Mouse (Mus musculus) C2C12 (cell line): Measurements from ENCODE around the gene Gpatch3. TPM values are rescaled to one million over a fixed set of nuclear protein-coding genes. Genes with fewer than 3 reads are reported as not detected.
A peak's percentile ranks its signal among the peaks of the same experiment; 100 is the strongest.

Source experiments
- H3K27me3 ChIP-seq: one replicate; pipeline ENCODE4 v1.6.1; 2011; ENCODE audit not compliant: control insufficient read depth, insufficient read depth, insufficient read length
- H3K36me3 ChIP-seq: one replicate; pipeline ENCODE4 v1.6.1; 2011; ENCODE audit not compliant: control insufficient read depth, insufficient read depth
- H3K4me3 ChIP-seq: one replicate; pipeline ENCODE4 v1.5.1; 2011; ENCODE audit warnings: mild to moderate bottlenecking, control low read depth; ENCODE audit not compliant: poor library complexity, insufficient read depth, severe bottlenecking
- H3K79me2 ChIP-seq: one replicate; pipeline ENCODE4 v1.6.1; 2011; ENCODE audit not compliant: control insufficient read depth, insufficient read depth
- H3K79me3 ChIP-seq: one replicate; pipeline ENCODE4 v1.6.1; 2011; ENCODE audit warnings: low read depth, control low read depth
- H3ac ChIP-seq: one replicate; pipeline ENCODE3; 2011; ENCODE audit warnings: low read depth; ENCODE audit not compliant: control insufficient read depth, insufficient read length
- CEBPB ChIP-seq: IDR thresholded peaks from one replicate; pipeline ENCODE4 v1.6.1; 2011; ENCODE audit warnings: low read depth, mild to moderate bottlenecking, control low read depth, moderate library complexity
- CTCF ChIP-seq: IDR thresholded peaks from one replicate; pipeline ENCODE4 v1.5.1; 2011; ENCODE audit not compliant: control insufficient read depth, insufficient read depth, insufficient read length
- FOSL1 ChIP-seq: IDR thresholded peaks from one replicate; pipeline ENCODE4 v1.8.0; 2011; ENCODE audit warnings: mild to moderate bottlenecking, low read length; ENCODE audit not compliant: poor library complexity, insufficient read depth, severe bottlenecking
- MAX ChIP-seq: IDR thresholded peaks from one replicate; pipeline ENCODE4 v1.6.1; 2011; ENCODE audit warnings: mild to moderate bottlenecking, control low read depth
- MYOD1 ChIP-seq: IDR thresholded peaks from one replicate; pipeline ENCODE4 v1.6.1; 2011; ENCODE audit warnings: low read depth; ENCODE audit not compliant: control insufficient read depth, insufficient read length
- MYOG ChIP-seq: IDR thresholded peaks from one replicate; pipeline ENCODE4 v1.6.1; 2011; ENCODE audit not compliant: control insufficient read depth, insufficient read length; ENCODE audit errors: extremely low read depth
- USF1 ChIP-seq: IDR thresholded peaks from one replicate; pipeline ENCODE4 v1.6.1; 2011; ENCODE audit warnings: low read depth, mild to moderate bottlenecking, control low read depth, moderate library complexity
- polyA plus RNA-seq: library from polyadenylated mRNA; unstranded; fragments of >200 nt; fragmentation: generic; extraction: Trizol; gene quantifications from one replicate; pipeline ENCODE4 v1.2.1, GENCODE M21; 2012; ENCODE audit warnings: missing spikeins

The Gpatch3 gene
- polyA plus RNA-seq, 1 experiment, result 6.9 TPM

DNA sequence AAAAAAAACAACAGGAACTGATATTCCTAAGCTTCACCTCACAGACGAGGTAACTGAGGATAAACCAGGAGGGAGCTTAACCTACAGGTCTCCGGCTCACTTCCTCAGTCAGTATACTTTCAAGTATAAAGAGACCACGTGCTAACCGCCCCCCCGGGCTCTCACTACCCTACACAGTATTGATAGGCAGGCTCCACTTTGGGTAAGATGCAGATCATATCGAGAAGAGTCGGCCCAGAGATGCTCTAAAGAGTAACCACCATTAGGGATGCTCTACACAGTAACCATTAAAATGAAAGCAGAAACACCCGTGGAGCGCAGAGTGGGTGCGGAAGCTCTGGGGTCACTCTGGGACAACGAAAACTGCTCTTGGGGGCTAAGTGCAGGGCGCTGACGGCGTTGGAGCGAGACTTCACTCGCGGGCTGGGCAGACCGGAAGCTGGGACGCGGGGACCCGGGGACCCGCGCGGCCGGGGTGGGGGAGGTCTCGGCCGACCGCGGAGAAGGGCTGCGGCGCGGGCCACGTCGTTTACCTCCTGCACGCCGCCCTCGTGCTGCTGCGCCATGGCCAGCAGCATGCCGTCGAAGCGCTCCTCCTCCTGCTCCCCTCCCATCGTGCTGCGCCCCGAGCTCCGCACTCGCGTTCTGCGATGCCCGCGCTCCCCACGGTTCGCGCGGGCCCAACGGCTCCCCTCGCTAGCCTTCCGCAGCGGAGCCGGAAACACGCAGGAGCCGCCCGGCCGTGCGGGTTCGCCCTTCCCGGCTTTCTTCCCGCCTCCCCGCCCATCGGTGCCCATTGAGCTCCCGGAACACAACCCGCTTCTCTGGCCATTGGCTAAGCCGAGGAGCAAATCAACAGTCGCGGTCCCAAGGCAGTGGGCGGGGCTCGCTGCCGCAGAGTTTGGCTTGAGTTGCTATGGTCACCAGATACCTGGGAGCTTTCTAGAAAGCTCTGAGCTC, 29.0 kb upstream of the Gpatch3 start, which contains the start of gene Nudc:
TSS of gene Nudc (minus strand) at position 725 of the 960 bp plus-strand sequence.
- Histone ChIP-seq H3K4me3 (peak within 1 kb of the TSS; percentile 85), H3K36me3 (peaks cover 15% of the 10 kb centered on the region), H3ac (peak within 1 kb of the TSS; percentile 95), H3K79me2 (peaks cover 53% of the 10 kb centered on the region), H3K27me3 (no peaks in the 10 kb centered on the region), H3K79me3 (peaks cover 46% of the 10 kb centered on the region)
- TF ChIP-seq USF1 (no peak), MYOG (no peak), CEBPB (no peak), FOSL1 (no peak), MYOD1 (no peak), MAX (no peak)

DNA sequence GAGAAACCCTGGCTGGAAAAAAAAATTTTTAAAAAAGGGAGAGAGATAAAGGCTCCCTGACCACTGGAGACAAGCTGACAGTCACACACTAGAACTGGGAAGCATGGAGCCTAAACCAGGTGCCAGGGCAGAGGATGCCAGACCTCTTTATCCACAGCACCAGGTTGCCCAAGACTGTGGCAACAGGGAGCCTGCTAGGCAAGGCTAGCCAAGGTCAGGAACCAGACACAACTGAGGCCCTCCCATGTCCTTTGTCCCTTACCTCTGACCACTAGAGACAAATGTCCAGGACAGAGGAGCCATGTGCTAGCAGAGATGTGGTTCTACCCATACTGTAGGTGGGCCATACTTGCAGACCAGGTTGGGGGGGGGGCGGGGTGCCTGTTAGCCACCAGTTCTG, 22.5 kb upstream of the Gpatch3 start:
- peaks cover 55% of the 10 kb centered on the region for H3K27me3 ChIP-seq
- TF ChIP-seq FOSL1 (no peak), MYOD1 (no peak), MAX (no peak), CTCF (no peak), USF1 (no peak), CEBPB (no peak), MYOG (no peak)
- H3K79me3 ChIP-seq, result no peaks in the 10 kb centered on the region
- H3ac ChIP-seq, result no peak overlapping the region
- no peaks in the 10 kb centered on the region for H3K79me2 ChIP-seq
- H3K4me3 ChIP-seq, result no peak overlapping the region
- no peaks in the 10 kb centered on the region for H3K36me3 ChIP-seq

GRCm38 (mm10) chr4:133552768-133553447, 21.6 kb upstream of the Gpatch3 start, which contains the start of gene Nr0b2:
Gene Nr0b2 (plus strand): TSS chr4:133553376.
- Histone ChIP-seq H3K4me3 (no peak within 1 kb of the TSS), H3K79me3 (no peaks in the 10 kb centered on the region), H3K36me3 (no peaks in the 10 kb centered on the region), H3K79me2 (no peaks in the 10 kb centered on the region), H3ac (no peak within 1 kb of the TSS), H3K27me3 (peaks cover 64% of the 10 kb centered on the region)
- no peak for TF ChIP-seq CTCF
- TF ChIP-seq FOSL1, result no peak
- TF ChIP-seq USF1, result no peak
- TF ChIP-seq MAX, result no peak
- no peak for TF ChIP-seq MYOG
- no peak for TF ChIP-seq MYOD1
- TF ChIP-seq CEBPB, result no peak

DNA sequence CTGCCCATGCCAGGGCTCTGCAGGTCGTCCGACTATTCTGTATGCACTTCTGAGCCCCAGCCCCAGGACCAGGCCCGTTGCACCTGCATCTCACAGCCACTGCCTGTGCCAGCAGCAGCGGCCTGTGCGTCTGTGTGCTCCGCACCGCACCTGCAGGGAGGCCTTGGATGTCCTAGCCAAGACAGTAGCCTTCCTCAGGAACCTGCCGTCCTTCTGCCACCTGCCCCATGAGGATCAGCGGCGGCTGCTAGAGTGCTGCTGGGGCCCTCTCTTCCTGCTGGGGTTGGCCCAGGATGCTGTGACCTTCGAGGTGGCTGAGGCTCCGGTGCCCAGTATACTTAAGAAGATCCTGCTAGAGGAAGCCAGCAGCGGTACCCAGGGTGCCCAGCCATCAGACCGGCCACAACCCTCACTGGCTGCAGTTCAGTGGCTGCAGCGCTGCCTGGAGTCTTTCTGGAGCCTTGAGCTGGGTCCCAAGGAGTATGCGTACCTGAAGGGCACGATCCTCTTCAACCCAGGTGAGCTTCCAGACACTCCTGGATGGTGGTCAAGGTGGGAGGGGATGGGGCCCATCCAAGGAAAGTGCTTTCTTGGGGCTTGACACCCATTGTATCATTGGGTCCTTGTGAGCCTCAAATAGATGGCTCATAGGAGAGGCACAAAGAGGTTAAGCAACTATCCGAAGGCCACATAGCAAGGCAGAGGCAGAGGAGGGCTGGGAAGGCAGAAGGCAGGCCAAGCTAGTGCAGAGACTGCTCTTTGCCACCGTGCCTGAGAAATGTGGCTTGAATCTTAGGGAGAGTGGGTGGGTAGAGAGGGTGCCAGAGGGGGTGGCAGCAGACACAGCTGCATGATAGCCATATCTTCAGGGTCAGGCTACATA, 20.9 kb upstream of the Gpatch3 start:
- no peak for TF ChIP-seq CTCF
- no peak for TF ChIP-seq FOSL1
- no peak for TF ChIP-seq MYOG
- TF ChIP-seq MYOD1, result no peak
- TF ChIP-seq MAX, result no peak
- no peak for TF ChIP-seq USF1
- Histone ChIP-seq H3K79me3 (no peaks in the 10 kb centered on the region), H3K79me2 (no peaks in the 10 kb centered on the region), H3ac (no peak overlapping the region), H3K36me3 (no peaks in the 10 kb centered on the region), H3K4me3 (no peak overlapping the region), H3K27me3 (peaks cover 70% of the 10 kb centered on the region)

- no peak for TF ChIP-seq MAX
- TF ChIP-seq MYOD1, result no peak
- TF ChIP-seq FOSL1, result no peak
- TF ChIP-seq USF1, result no peak
- TF ChIP-seq MYOG, result no peak
- TF ChIP-seq CEBPB, result no peak
- no peak for TF ChIP-seq CTCF
- no peaks in the 10 kb centered on the region for H3K79me2 ChIP-seq
- H3K4me3 ChIP-seq, result no peak overlapping the region
- no peak overlapping the region for H3ac ChIP-seq
- H3K27me3 ChIP-seq, result peaks cover 64% of the 10 kb centered on the region
- H3K79me3 ChIP-seq, result no peaks in the 10 kb centered on the region
- H3K36me3 ChIP-seq, result no peaks in the 10 kb centered on the region
Measured at GRCm38 (mm10) chr4:133557041-133557717, 17.4 kb upstream of the Gpatch3 start.
